Mouse (Mus musculus) embryo, embryonic 11.5 days (tissue): Measurements from ENCODE around the gene Rcor2.

ENCODE experiments used
- DNase-seq: peaks from one replicate; pipeline ENCODE4 v3.0.0-alpha.2; 2012; ENCODE audit warnings: low read depth, low spot score

The Rcor2 gene

GRCm38 (mm10) chr19:7316822-7317221 lies 49.7 kb downstream of the Rcor2 start:
- DNase-seq, result no peak

GRCm38 (mm10) chr19:7317716-7318115 lies 50.6 kb downstream of the Rcor2 start:
- no peak for DNase-seq

GRCm38 (mm10) chr19:7320181-7320580 lies 53.1 kb downstream of the Rcor2 start:
- DNase-seq, result no peak

- no peak for DNase-seq
These were observed 54.3 kb downstream of the Rcor2 start for GRCm38 (mm10) chr19:7321391-7321790.
